Mouse (Mus musculus): Measurements from ENCODE around the gene Padi3.

DNA sequence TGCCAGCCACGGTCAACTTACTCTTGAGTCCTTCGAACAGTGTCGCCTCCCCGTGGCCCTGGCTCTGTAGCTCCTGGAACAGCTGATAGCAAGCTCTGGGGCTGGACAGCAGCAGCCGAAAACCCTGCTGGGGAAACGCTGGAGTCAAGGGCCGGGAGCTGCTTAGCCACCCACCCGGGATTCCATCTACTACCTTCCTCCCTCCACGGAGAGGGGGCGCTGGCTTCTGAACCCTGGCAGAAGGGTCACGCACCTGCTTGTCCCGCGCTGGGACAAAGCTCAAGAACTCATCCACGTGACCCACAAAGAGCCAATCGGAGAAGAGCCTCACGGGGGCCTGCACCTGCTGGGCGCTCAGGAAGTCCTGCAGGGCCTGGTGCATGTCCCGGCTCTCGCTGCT, 60.1 kb downstream of the Padi3 start:
- TF ChIP-seq CTCF (IDR thresholded peaks at IDR 0.05; ENCODE audit: borderline replicate concordance, insufficient read depth, low read length) (no peak), POLR2A (IDR thresholded peaks at IDR 0.05; ENCODE audit: low read depth, low read length) (no peak)

Measured in embryonic fibroblast, embryonic 13.5 days (primary cell).